Mouse (Mus musculus): ENCODE data around the gene 4933428G20Rik.

DNA sequence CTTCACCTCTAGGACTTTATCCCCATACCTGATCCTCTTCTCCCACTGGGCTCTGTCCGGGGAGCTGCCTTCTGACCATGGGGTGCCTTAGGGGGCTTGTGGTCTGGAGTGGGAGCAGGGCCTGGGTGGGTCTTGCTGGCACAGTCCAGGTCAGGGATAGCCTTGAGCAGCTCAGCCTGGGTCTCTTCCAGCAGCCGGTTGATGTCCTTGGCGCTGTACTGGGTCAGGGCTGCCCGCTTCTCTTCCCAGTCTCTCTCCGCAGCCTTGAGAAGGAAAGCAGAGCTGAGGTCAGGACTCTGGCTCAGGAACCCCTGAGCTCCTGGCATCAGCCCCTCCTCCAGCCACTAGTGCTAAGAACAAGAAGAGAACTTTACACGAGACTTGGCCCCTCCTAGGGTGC is 25.2 kb upstream of the 4933428G20Rik start:
- TF ChIP-seq CTCF (IDR thresholded peaks at IDR 0.05; ENCODE audit: low read depth) = no peak
- no peak for TF ChIP-seq EP300 (optimal IDR thresholded peaks at IDR 0.05)

Measured in stomach, postnatal 0 days (tissue).